Mouse (Mus musculus) liver, embryonic 16.5 days (tissue): ENCODE measurements around the gene Hecw2. TPM values are rescaled to one million over a fixed set of nuclear protein-coding genes. Genes with fewer than 3 reads are reported as not detected.

Experiments
- ATAC-seq: fragments of 200-750 bp; cut with Nextera tagmentation; 2 replicates; pipeline ENCODE4 v1.8.0; 2017; ENCODE audit warnings: low read depth, mild to moderate bottlenecking, moderate number of reproducible peaks, moderate library complexity
- H3K27ac ChIP-seq: fragments of 300-500 bp; sonication (generic); 2 replicates; pipeline ENCODE4 v1.5.1; 2014; ENCODE audit warnings: mild to moderate bottlenecking, low read length
- H3K27me3 ChIP-seq: fragments of 300-500 bp; sonication (generic); 2 replicates; pipeline ENCODE4 v1.6.1; 2014; ENCODE audit warnings: low read depth, low read length, mixed read lengths; ENCODE audit not compliant: control insufficient read depth, insufficient read depth
- H3K36me3 ChIP-seq: fragments of 300-500 bp; sonication (generic); 2 replicates; pipeline ENCODE4 v1.6.1; 2014; ENCODE audit warnings: mild to moderate bottlenecking; ENCODE audit not compliant: control insufficient read depth, insufficient read depth
- H3K4me1 ChIP-seq: fragments of 300-500 bp; sonication (generic); 2 replicates; pipeline ENCODE4 v1.6.1; 2014; ENCODE audit warnings: low read depth, low read length, mixed read lengths; ENCODE audit not compliant: control insufficient read depth
- H3K4me2 ChIP-seq: fragments of 300-500 bp; sonication (generic); 2 replicates; pipeline ENCODE4 v1.6.1; 2014; ENCODE audit warnings: low read depth, low read length, mixed read lengths
- H3K4me3 ChIP-seq: fragments of 300-500 bp; sonication (generic); 2 replicates; pipeline ENCODE4 v1.5.1; 2014; ENCODE audit warnings: low read depth, mild to moderate bottlenecking, low read length
- H3K9ac ChIP-seq: fragments of 300-500 bp; sonication (generic); 2 replicates; pipeline ENCODE4 v1.6.1; 2014; ENCODE audit warnings: low read depth, low read length
- H3K9me3 ChIP-seq: fragments of 300-500 bp; sonication (generic); replicated peaks from 2 replicates; pipeline ENCODE4 v1.6.1; 2016; ENCODE audit warnings: low read length; ENCODE audit not compliant: control insufficient read depth
- WGBS: fragments of 180-500 bp; shearing (Covaris S2); extraction: QIAGEN DNeasy Blood & Tissue Kit; methylation state at CpG from one replicate; pipeline ENCODE4 v1.1.7; 2014; ENCODE audit not compliant: insufficient replicate concordance; 5-methylcytosine and 5-hydroxymethylcytosine counted together
- polyA plus RNA-seq: library from polyadenylated mRNA; unstranded; fragments of >200 nt; fragmentation: Nextera tagmentation; extraction: Ambion mirVana; gene quantifications from 2 replicates; pipeline ENCODE4 v1.2.1, GENCODE M21; 2015

Gene Hecw2
- polyA plus RNA-seq, 1 experiment from 2014 or later = 0.51 TPM

DNA sequence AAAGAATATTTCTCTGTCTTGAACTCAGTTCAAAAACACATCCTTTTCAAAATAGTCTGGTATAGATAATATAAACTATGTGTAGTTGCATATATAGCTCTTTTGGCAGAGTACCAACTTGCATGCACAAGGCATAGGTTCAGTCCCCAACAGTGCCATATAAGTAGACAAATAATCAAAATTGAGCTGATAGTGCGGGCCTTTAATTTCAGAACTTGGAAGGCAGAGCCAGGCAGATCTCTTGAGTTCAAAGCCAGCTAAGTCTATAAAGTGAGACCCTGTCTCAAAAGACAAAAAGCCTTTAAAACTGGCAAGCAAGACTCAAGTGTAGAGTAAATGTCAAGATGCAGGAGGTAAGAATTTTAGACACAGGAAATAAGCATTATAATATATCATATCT is 412.0 kb downstream of the Hecw2 start:
- Histone ChIP-seq H3K4me2 (peak overlapping the region; percentile 50), H3K4me1 (peaks cover 7% of the 10 kb centered on the region), H3K27me3 (no peaks in the 10 kb centered on the region), H3K27ac (no peak overlapping the region), H3K9me3 (no peaks in the 10 kb centered on the region), H3K9ac (no peak overlapping the region), H3K4me3 (peak overlapping the region; percentile 31), H3K36me3 (no peaks in the 10 kb centered on the region)
- ATAC-seq = no peak
- WGBS = 76% methylated on average over 1 of the region's 1 CpGs

DNA sequence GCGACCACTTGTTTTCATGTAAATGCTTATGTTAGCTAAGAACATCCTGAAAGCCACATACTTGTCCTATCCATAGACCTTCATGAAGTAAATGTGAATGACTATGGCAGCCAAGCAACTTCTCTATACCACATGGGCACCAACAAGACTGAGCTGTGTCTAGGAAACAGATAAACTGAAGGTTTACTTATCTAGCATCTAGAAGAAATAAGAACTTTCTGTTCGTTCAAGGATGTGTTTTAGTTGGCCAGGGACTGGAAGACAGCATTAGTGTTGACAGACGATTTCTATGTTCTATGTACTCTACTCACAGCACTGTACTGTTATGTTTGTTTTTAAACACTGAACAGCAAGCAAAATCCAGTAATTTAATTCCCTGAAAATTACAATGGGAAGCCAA is 412.9 kb downstream of the Hecw2 start:
- peak overlapping the region; percentile 6; the same call in 1 of the 2 replicates for H3K4me3 ChIP-seq
- no peaks in the 10 kb centered on the region for H3K27me3 ChIP-seq
- peaks cover 7% of the 10 kb centered on the region for H3K4me1 ChIP-seq
- no peak for ATAC-seq
- H3K27ac ChIP-seq = no peak overlapping the region
- H3K9me3 ChIP-seq = no peaks in the 10 kb centered on the region
- 44% methylated on average over 3 of the region's 3 CpGs for WGBS
- no peaks in the 10 kb centered on the region for H3K36me3 ChIP-seq
- H3K4me2 ChIP-seq = peak overlapping the region; percentile 37; the same call in 1 of the 2 replicates
- no peak overlapping the region for H3K9ac ChIP-seq

DNA sequence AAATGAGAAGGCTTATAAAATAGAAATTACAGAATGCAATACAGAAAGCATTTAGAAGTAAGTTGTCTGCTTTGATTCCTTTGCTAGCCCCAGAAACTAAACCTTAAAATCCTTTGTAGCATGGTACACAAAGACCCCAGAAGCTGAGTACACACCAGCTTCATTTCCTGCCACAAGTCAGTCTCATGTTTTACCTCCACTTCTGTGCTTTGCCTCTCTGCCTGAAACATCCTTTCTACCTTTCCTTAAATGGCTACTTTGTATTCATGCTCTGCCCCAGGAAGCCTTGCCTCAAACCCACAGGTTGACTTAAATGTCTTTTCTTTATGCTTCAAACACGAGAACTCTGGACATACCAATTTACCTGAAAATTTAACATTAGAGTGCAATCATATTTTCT is 413.7 kb downstream of the Hecw2 start:
- H3K9ac ChIP-seq = no peak overlapping the region
- WGBS = 58% methylated on average over 1 of the region's 1 CpGs
- H3K9me3 ChIP-seq = no peaks in the 10 kb centered on the region
- H3K27ac ChIP-seq = no peak overlapping the region
- H3K27me3 ChIP-seq = no peaks in the 10 kb centered on the region
- H3K4me3 ChIP-seq = no peak overlapping the region
- peaks cover 7% of the 10 kb centered on the region for H3K4me1 ChIP-seq
- no peak for ATAC-seq
- no peak overlapping the region for H3K4me2 ChIP-seq
- no peaks in the 10 kb centered on the region for H3K36me3 ChIP-seq

DNA sequence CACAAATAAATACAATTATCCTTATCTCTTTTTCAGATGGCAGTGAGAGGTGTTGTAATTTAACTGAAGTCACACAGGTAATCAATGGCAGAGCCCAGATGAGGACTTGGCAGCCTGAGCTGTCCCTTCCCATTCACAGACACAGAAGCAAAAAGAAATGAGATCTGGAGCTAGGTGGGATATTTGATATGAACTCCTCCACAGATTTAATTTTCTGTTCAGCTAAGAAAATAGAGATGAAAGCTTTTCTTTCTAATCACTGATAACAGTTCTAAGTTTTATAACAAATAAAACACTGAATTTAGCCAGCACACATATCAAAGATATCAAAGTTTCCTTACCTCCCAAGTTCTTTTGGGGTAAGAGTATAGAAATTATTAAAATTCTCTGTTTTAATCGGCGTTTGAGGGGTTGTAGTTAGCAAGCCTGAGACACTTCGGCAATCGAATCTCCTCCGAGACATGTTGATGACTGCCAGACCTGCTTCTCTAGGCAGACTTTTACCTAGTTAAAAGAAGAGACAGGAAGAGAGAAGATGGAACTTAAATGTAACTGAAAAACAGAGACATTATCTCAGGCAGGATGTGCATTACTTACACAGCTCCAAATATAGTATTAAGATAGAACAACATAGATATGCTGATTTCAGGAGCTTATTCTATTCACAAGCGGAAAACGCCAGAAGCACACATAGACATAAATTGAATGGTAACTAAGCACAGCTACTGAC is 418.6 kb downstream of the Hecw2 start:
- Histone ChIP-seq H3K4me1 (no peaks in the 10 kb centered on the region), H3K36me3 (no peaks in the 10 kb centered on the region), H3K4me2 (no peak overlapping the region), H3K4me3 (no peak overlapping the region), H3K27me3 (no peaks in the 10 kb centered on the region), H3K27ac (no peak overlapping the region), H3K9ac (no peak overlapping the region), H3K9me3 (no peaks in the 10 kb centered on the region)
- no peak for ATAC-seq
- WGBS = 73% methylated on average over 7 of the region's 7 CpGs

DNA sequence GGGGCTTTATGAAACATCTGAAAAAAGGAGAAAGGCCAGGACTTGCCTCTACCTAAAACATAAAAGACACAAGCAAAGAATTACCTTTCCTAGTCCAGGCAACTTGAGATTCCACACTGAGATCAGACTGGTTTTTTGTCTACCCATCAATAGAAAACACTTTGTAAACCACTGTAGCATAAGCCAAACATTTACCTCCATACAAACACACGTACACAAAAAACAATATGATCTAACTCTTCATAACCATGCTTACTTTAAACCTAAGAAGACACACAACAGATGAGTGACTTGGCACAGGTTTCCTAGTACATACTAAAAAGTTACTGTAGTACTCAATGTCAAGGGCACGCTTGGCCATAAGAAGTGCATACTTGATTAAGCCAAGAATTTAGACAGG is 419.4 kb downstream of the Hecw2 start:
- no peaks in the 10 kb centered on the region for H3K4me1 ChIP-seq
- no peak overlapping the region for H3K27ac ChIP-seq
- H3K9me3 ChIP-seq = no peaks in the 10 kb centered on the region
- H3K9ac ChIP-seq = no peak overlapping the region
- H3K4me3 ChIP-seq = no peak overlapping the region
- 83% methylated on average over 2 of the region's 2 CpGs for WGBS
- no peaks in the 10 kb centered on the region for H3K27me3 ChIP-seq
- no peak for ATAC-seq
- H3K36me3 ChIP-seq = no peaks in the 10 kb centered on the region
- H3K4me2 ChIP-seq = no peak overlapping the region

DNA sequence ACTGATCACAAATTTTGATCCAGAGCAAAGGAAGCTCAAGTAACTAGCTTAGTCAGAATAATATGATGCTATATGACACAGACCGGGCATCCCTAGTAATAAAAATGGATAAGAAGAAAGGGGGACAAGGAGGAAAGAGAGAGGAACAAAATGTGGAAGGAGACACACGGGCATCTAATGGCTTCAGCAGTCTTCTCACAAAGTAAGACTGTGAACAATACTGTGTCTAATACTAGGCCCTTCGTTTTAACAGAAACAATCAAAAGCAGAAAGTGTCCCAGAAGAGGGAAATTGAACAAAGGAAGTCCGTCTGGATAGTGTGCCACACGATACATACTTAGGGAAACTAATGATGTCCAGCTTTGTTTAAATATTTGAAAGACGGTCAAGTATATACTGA is 419.9 kb downstream of the Hecw2 start:
- WGBS = 57% methylated on average over 6 of the region's 6 CpGs
- ATAC-seq = no peak

DNA sequence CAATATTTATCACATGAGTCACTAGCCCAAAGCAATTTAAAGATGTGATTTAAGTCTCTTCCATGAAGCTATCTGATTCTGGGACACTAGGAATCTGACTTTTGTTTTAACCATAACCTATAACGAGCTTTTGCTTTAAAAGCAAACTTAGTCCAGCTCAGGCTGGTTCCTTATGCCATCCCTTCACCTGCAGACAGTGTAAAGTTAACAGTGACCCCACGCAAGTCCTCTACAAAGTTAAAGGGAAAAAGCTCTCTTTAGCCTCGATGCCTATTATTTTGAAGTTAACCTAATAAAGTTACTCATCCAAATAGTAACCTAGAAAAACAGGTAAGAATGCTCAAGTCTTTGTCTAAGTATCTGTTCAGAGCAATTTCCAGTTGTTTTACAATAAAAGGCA is 420.4 kb downstream of the Hecw2 start:
- Histone ChIP-seq H3K4me2 (no peak overlapping the region), H3K9ac (no peak overlapping the region), H3K4me1 (no peaks in the 10 kb centered on the region), H3K9me3 (no peaks in the 10 kb centered on the region), H3K36me3 (no peaks in the 10 kb centered on the region), H3K27ac (no peak overlapping the region), H3K27me3 (no peaks in the 10 kb centered on the region), H3K4me3 (no peak overlapping the region)
- no peak for ATAC-seq
- WGBS = 54% methylated on average over 3 of the region's 3 CpGs

More for the DNA sequence above, 419.9 kb downstream of the Hecw2 start:
- Histone ChIP-seq H3K9ac (no peak overlapping the region), H3K4me2 (no peak overlapping the region), H3K27ac (no peak overlapping the region), H3K4me1 (no peaks in the 10 kb centered on the region), H3K36me3 (no peaks in the 10 kb centered on the region), H3K4me3 (no peak overlapping the region), H3K27me3 (no peaks in the 10 kb centered on the region), H3K9me3 (no peaks in the 10 kb centered on the region)

DNA sequence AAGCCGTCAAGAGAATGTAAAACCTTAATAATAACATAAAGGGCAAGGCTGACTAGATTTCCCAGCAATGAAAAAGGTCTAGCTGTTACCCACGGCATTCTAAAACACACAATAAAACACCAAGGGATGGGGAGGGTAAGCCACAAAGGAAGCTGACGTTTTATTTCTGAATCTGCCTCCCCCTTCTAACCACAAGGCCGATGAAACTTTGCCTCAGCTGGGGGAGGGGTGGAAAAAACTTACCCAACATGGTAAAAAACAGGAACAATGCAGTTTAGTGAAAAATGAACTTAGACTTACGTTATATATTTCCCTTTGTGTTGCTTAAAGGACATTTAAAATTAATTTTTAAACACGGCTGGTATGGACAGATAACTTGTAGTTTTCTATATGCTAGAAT is 421.0 kb downstream of the Hecw2 start:
- Histone ChIP-seq H3K9ac (no peak overlapping the region), H3K4me2 (no peak overlapping the region), H3K9me3 (no peaks in the 10 kb centered on the region), H3K4me1 (no peaks in the 10 kb centered on the region), H3K27ac (no peak overlapping the region), H3K36me3 (no peaks in the 10 kb centered on the region), H3K27me3 (no peaks in the 10 kb centered on the region), H3K4me3 (no peak overlapping the region)
- no peak for ATAC-seq
- 14% methylated on average over 6 of the region's 6 CpGs for WGBS

DNA sequence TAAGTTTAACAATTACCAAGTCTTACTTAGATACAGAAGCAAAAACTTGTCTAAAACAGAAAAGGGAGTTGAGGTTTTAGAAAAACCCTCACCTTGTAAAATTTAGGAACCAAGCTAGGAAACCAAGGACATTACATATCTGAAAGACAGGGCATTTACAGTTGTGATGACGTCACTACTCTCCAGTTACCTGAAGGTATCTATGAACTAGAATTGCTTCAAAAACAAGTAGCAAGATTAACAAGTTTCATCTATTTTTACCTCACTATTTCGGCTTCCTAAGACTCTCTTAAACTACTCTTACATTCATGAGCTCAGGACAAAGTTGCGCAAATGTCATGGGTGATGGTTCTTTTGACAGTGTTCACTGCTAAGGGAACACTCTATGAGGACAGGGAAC is 422.0 kb downstream of the Hecw2 start:
- no peak for ATAC-seq
- Histone ChIP-seq H3K4me3 (no peak overlapping the region), H3K36me3 (no peaks in the 10 kb centered on the region), H3K27me3 (no peaks in the 10 kb centered on the region), H3K4me2 (no peak overlapping the region), H3K27ac (no peak overlapping the region), H3K9ac (no peak overlapping the region), H3K9me3 (no peaks in the 10 kb centered on the region), H3K4me1 (no peaks in the 10 kb centered on the region)
- 61% methylated on average over 3 of the region's 3 CpGs for WGBS
